ENCODE assay signal across 8 mouse cellular contexts in genomic region chr12:100529172-100529571, GRCm38 (mm10). TPM values are rescaled to one million over a fixed set of nuclear protein-coding genes. Genes with fewer than 3 reads are reported as not detected.
DNase-seq lines count a peak whose midpoint lies in the region; ATAC-seq and TF ChIP-seq lines count a peak whose summit lies in the region.

No protein-coding gene starts in this region.

- peak overlapping the region; percentile 59 for H3K27ac ChIP-seq in forebrain, embryonic 10.5 days
- H3K27ac ChIP-seq in forebrain, embryonic 12.5 days, result no peak overlapping the region
- H3K27ac ChIP-seq in CH12.LX (ENCODE audit: insufficient read depth, low read depth), result no peak overlapping the region

- in situ Hi-C loops in CH12.LX (cut with MboI; ENCODE audit: low pct_ligation_motif_present, low pct_unique_long_range_greater_than_20kb, low sequenced_read_pairs), result no loop called here

- no peaks in the 10 kb centered on the region for H3K36me3 ChIP-seq in forebrain, embryonic 10.5 days (replicated peaks)
- H3K36me3 ChIP-seq in forebrain, embryonic 12.5 days (replicated peaks), result no peaks in the 10 kb centered on the region
- no peaks in the 10 kb centered on the region for H3K36me3 ChIP-seq in CH12.LX (replicated peaks in 1 of 2; ENCODE audit: control insufficient read depth in 1 of 2, insufficient read depth in 1 of 2, low read length in 1 of 2)

- H3K9ac ChIP-seq in forebrain, embryonic 12.5 days, result no peak overlapping the region
- no peak overlapping the region for H3K9ac ChIP-seq in CH12.LX (ENCODE audit: insufficient read depth, low read depth)

- WGBS in forebrain, embryonic 10.5 days, result 27% methylated on average over 8 of the region's 8 CpGs
- 40% methylated on average over 8 of the region's 8 CpGs for WGBS in forebrain, embryonic 12.5 days

- H3K4me1 ChIP-seq in forebrain, embryonic 10.5 days, result peaks cover 39% of the 10 kb centered on the region
- peaks cover 28% of the 10 kb centered on the region for H3K4me1 ChIP-seq in forebrain, embryonic 12.5 days
- H3K4me1 ChIP-seq in CH12.LX (ENCODE audit: control insufficient read depth in 1 of 2, insufficient read depth in 2 of 2), result peaks cover 5 to 23% of the 10 kb centered on the region in 2 experiments; a peak in 2 of 4 replicates

- no peak for TF ChIP-seq RAD21 in CH12.LX (IDR thresholded peaks at IDR 0.05; ENCODE audit: low read depth, low read length)

- no peak for TF ChIP-seq CTCF in CH12.LX (conservative IDR thresholded peaks at IDR 0.05 in 1 of 2, IDR thresholded peaks at IDR 0.05 in 1 of 2; ENCODE audit: low read depth in 2 of 2, low read length in 2 of 2)

- no peaks in the 10 kb centered on the region for H3K9me3 ChIP-seq in forebrain, embryonic 10.5 days
- H3K9me3 ChIP-seq in forebrain, embryonic 12.5 days, result no peaks in the 10 kb centered on the region
- H3K9me3 ChIP-seq in CH12.LX (replicated peaks; ENCODE audit: low read length), result no peaks in the 10 kb centered on the region

- H3K79me2 ChIP-seq in CH12.LX (replicated peaks; ENCODE audit: control insufficient read depth, extremely low read depth, insufficient read depth, poor library complexity, severe bottlenecking), result no peaks in the 10 kb centered on the region

- no peak for TF ChIP-seq EP300 in CH12.LX (IDR thresholded peaks at IDR 0.05; ENCODE audit: low read length)

- no peak for DNase-seq in forebrain, embryonic 10.5 days (ENCODE audit: extremely low spot score, low spot score)
- DNase-seq in CH12.LX (ENCODE audit: extremely low read depth), result no peak
- DNase-seq in embryo, embryonic 11 days, result peak; percentile 77
- DNase-seq in heart, postnatal 10 days, result peak; percentile 77 to 80
- DNase-seq in lung, postnatal 36 days, result peak; percentile 77
- no peak for DNase-seq in layer of hippocampus, adult 9-10 months (ENCODE audit: low spot score)
- DNase-seq in T-cell, adult 2 months (ENCODE audit: low spot score), result no peak

- dilution Hi-C loops in CH12.LX (cut with MboI; ENCODE audit: extremely low pct_ligation_motif_present, extremely low pct_unique_long_range_greater_than_20kb, low sequenced_read_pairs), result no loop called here

- no peaks in the 10 kb centered on the region for H3K27me3 ChIP-seq in forebrain, embryonic 10.5 days (ENCODE audit: poor library complexity, severe bottlenecking)
- no peaks in the 10 kb centered on the region for H3K27me3 ChIP-seq in forebrain, embryonic 12.5 days
- no peaks in the 10 kb centered on the region for H3K27me3 ChIP-seq in CH12.LX (replicated peaks)

- no peak overlapping the region for H3K4me2 ChIP-seq in forebrain, embryonic 12.5 days
- no peak overlapping the region for H3K4me2 ChIP-seq in CH12.LX (ENCODE audit: insufficient read depth, low read depth, poor library complexity, severe bottlenecking)

- ATAC-seq in forebrain, embryonic 12.5 days (ENCODE audit: low FRiP score), result no peak

- intact Hi-C loops in heart, postnatal 10 days (cut with DNase I), result no loop called here

- no peak overlapping the region for H3K4me3 ChIP-seq in forebrain, embryonic 10.5 days
- no peak overlapping the region for H3K4me3 ChIP-seq in forebrain, embryonic 12.5 days (replicated peaks)
- H3K4me3 ChIP-seq in CH12.LX (replicated peaks in 1 of 3; ENCODE audit: low read depth in 2 of 3, low read length in 2 of 3, poor library complexity in 1 of 3), result no peak overlapping the region

- no peak for TF ChIP-seq POLR2A in CH12.LX (IDR thresholded peaks at IDR 0.05; ENCODE audit: low read depth, low read length)

TF ChIP-seq in CH12.LX, 34 proteins besides CTCF, POLR2A, EP300 and RAD21:
- TF ChIP-seq USF2 (conservative IDR thresholded peaks at IDR 0.05; ENCODE audit: low read depth, low read length) (peak; percentile 56), JUND (conservative IDR thresholded peaks at IDR 0.05; ENCODE audit: low read depth, low read length) (no peak), USF1 (IDR thresholded peaks at IDR 0.05; ENCODE audit: low read depth, low read length) (peak; percentile 68), MAX (IDR thresholded peaks at IDR 0.05; ENCODE audit: low read length) (no peak), TCF12 (IDR thresholded peaks at IDR 0.05; ENCODE audit: low read depth, low read length) (no peak), SMC3 (IDR thresholded peaks at IDR 0.05; ENCODE audit: low read depth, low read length) (no peak), CHD1 (IDR thresholded peaks at IDR 0.05; ENCODE audit: low read depth, low read length) (no peak), NRF1 (IDR thresholded peaks at IDR 0.05; ENCODE audit: low read depth, low read length) (no peak), ZC3H11A (IDR thresholded peaks at IDR 0.05; ENCODE audit: low read depth, low read length) (no peak), NELFE (IDR thresholded peaks at IDR 0.05; ENCODE audit: low read depth, low read length) (no peak), SIN3A (IDR thresholded peaks at IDR 0.05; ENCODE audit: low read length) (no peak), RCOR1 (conservative IDR thresholded peaks at IDR 0.05; ENCODE audit: low read depth, low read length) (no peak), CHD2 (IDR thresholded peaks at IDR 0.05; ENCODE audit: low read length) (no peak)

RNA-seq across cellular contexts. Expression of gene Ttc7b, which starts 8.5 kb away (rescaled TPM):
- 4.6 and 5.5 TPM in 2 replicates for polyA plus RNA-seq in forebrain, embryonic 10.5 days (2016; fragmentation: Nextera tagmentation; extraction: Ambion mirVana)
- 5.1 and 5.8 TPM in 2 replicates for polyA plus RNA-seq in forebrain, embryonic 12.5 days (2016; fragmentation: Nextera tagmentation; extraction: Ambion mirVana)
- total RNA-seq in CH12.LX (2012; rRNA removed) (10.6 and 12.7 TPM in 2 replicates), CH12.LX (2014; rRNA removed) (6.3 and 7.8 TPM in 2 replicates)
- polyA plus RNA-seq in CH12.LX (2012; ENCODE audit: insufficient read length, low read depth), result 14.4 and 18.3 TPM in 2 replicates
- total RNA-seq in heart, postnatal 10 days (2021), result 10 to 100 TPM; 70.5 to 78.3 TPM

Comparison
In these comparisons a context has a peak if more than half of its experiments do, and no peak if none do; other contexts are left out.
1. DNase-seq: peak in embryo, embryonic 11 days (single experiment), heart, postnatal 10 days (2 of 2) and lung, postnatal 36 days (single experiment); none in forebrain, embryonic 10.5 days (single experiment), CH12.LX (single experiment), layer of hippocampus, adult 9-10 months (single experiment) and T-cell, adult 2 months (single experiment).